Mouse (Mus musculus): ENCODE measurements at regions not wholly inside any gene's neighbourhood (a gene's known extent, or its start where the extent isn't known, plus 50 kb on each side); places are given as distances from the start of the nearest gene placed in this dataset.

DNA sequence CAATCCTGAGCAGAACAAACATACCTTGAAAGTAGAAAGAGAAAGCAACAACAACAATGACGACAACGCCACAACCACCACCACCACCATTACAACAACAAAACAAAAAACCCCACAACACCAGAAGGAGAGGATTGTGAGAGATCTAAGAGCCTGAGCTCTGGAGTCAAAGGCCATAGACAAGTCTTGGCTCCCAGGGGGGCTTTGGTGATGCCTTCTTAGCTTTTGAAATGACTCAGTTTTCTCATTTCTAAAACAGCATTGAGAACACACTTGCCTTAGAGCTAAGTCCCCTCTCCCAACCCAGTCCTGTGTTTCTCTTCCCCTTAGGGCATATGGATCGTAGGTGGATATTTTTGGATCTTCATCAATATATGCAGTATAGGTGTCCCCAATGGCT lies 112.2 kb downstream of the Kif20b start:
- H3K27ac ChIP-seq (ENCODE audit: low read depth, low read length), result no peak overlapping the region
- WGBS, result 91% methylated on average over 3 of the region's 3 CpGs
- H3K4me1 ChIP-seq (ENCODE audit: control insufficient read depth, insufficient read depth, low read length), result no peaks in the 10 kb centered on the region
- H3K4me3 ChIP-seq (ENCODE audit: low read depth, low read length), result no peak overlapping the region
- no peaks in the 10 kb centered on the region for H3K27me3 ChIP-seq (replicated peaks; ENCODE audit: control insufficient read depth, insufficient read depth, low read length)
- no peaks in the 10 kb centered on the region for H3K36me3 ChIP-seq (ENCODE audit: control insufficient read depth, insufficient read depth, low read length)
- DNase-seq (ENCODE audit: low spot score) (no peak), ATAC-seq (no peak)
- no peak overlapping the region for H3K4me2 ChIP-seq (ENCODE audit: low read length)
- no peaks in the 10 kb centered on the region for H3K9me3 ChIP-seq (replicated peaks; ENCODE audit: control insufficient read depth, low read length)
- H3K9ac ChIP-seq (ENCODE audit: low read length), result no peak overlapping the region

- ATAC-seq (no peak), DNase-seq (ENCODE audit: low spot score) (no peak)
- Histone ChIP-seq H3K36me3 (ENCODE audit: control insufficient read depth, insufficient read depth, low read length) (no peaks in the 10 kb centered on the region), H3K4me1 (ENCODE audit: control insufficient read depth, insufficient read depth, low read length) (no peaks in the 10 kb centered on the region), H3K4me3 (ENCODE audit: low read depth, low read length) (no peak overlapping the region), H3K9me3 (replicated peaks; ENCODE audit: control insufficient read depth, low read length) (no peaks in the 10 kb centered on the region), H3K9ac (ENCODE audit: low read length) (no peak overlapping the region), H3K27ac (ENCODE audit: low read depth, low read length) (no peak overlapping the region), H3K4me2 (ENCODE audit: low read length) (no peak overlapping the region), H3K27me3 (replicated peaks; ENCODE audit: control insufficient read depth, insufficient read depth, low read length) (no peaks in the 10 kb centered on the region)
- WGBS, result 69% methylated on average over 4 of the region's 4 CpGs
Observed at GRCm38 (mm10) chr19:35045576-35045975, 123.4 kb downstream of the Kif20b start.

DNA sequence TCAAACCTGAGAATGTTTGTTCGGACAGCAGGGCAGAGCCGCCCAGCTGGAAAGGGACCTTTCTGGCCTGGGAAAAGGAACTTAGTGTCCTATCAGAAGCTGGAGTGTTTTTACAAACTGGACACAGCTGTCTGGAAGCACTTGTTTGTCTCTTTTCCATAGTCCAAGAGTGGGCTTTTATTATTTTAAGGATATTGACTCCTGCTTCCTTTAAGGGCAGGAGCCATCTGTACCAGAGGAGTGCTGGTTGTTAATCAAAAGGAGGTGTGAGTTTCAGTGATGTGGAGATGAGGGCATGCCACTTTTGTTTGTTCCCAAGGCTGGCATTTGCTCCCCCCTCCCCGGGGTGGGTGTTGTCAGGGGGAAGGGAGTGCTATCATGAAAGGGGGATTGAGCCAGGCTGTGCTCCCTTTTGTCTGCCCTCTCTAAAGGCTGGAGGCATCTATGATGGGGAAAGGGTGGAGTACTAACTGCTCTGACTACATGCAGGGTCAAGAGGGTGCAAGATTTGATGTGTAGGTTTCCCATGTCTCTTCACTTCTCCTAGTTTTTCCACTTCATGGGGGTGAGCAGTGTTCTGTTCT lies 144.3 kb downstream of the Kif20b start:
- Histone ChIP-seq H3K4me3 (ENCODE audit: low read depth, low read length) (no peak overlapping the region), H3K27me3 (replicated peaks; ENCODE audit: control insufficient read depth, insufficient read depth, low read length) (no peaks in the 10 kb centered on the region), H3K4me1 (ENCODE audit: control insufficient read depth, insufficient read depth, low read length) (no peaks in the 10 kb centered on the region), H3K4me2 (ENCODE audit: low read length) (no peak overlapping the region), H3K9me3 (replicated peaks; ENCODE audit: control insufficient read depth, low read length) (no peaks in the 10 kb centered on the region), H3K36me3 (ENCODE audit: control insufficient read depth, insufficient read depth, low read length) (no peaks in the 10 kb centered on the region), H3K27ac (ENCODE audit: low read depth, low read length) (no peak overlapping the region), H3K9ac (ENCODE audit: low read length) (no peak overlapping the region)
- ATAC-seq (no peak), DNase-seq (ENCODE audit: low spot score) (no peak)
- WGBS, result 74% methylated on average over 3 of the region's 3 CpGs

- ATAC-seq (peak; percentile 20; the same call in 1 of the 2 replicates), DNase-seq (ENCODE audit: low spot score) (peak; percentile 34)
- peaks cover 2% of the 10 kb centered on the region; the same call in 1 of the 2 replicates for H3K4me1 ChIP-seq (ENCODE audit: control insufficient read depth, insufficient read depth, low read length)
- no peak overlapping the region for H3K4me2 ChIP-seq (ENCODE audit: low read length)
- H3K9ac ChIP-seq (ENCODE audit: low read length), result no peak overlapping the region
- H3K9me3 ChIP-seq (replicated peaks; ENCODE audit: control insufficient read depth, low read length), result no peaks in the 10 kb centered on the region
- no peaks in the 10 kb centered on the region for H3K36me3 ChIP-seq (ENCODE audit: control insufficient read depth, insufficient read depth, low read length)
- no peak overlapping the region for H3K4me3 ChIP-seq (ENCODE audit: low read depth, low read length)
- H3K27me3 ChIP-seq (replicated peaks; ENCODE audit: control insufficient read depth, insufficient read depth, low read length), result no peaks in the 10 kb centered on the region
- 11% methylated on average over 4 of the region's 4 CpGs for WGBS
- H3K27ac ChIP-seq (ENCODE audit: low read depth, low read length), result no peak overlapping the region
Observed at GRCm38 (mm10) chr19:35081126-35081525, 159.0 kb downstream of the Kif20b start.

DNA sequence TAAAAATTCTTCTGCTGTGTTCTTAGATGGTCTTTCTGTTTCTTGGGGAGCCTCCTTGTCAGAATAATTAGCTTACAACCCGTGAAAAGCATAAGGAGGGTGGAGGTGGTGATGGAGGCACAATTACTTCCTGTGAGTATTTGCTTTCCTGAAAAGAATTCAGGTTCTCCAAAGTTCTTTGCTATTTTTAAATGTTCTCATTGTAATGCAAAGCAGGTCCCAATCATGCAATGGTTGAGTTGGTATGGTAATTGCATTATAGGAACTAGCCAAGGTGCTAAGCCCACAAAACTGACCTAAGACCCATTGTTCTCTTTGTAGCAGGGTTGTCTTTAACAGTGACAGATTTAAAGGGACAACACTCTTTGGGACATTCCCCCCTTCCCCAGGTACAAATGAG lies 179.1 kb downstream of the Kif20b start:
- H3K36me3 ChIP-seq (ENCODE audit: control insufficient read depth, insufficient read depth, low read length), result no peaks in the 10 kb centered on the region
- no peak overlapping the region for H3K9ac ChIP-seq (ENCODE audit: low read length)
- no peaks in the 10 kb centered on the region; the same call in 1 of the 2 replicates for H3K4me1 ChIP-seq (ENCODE audit: control insufficient read depth, insufficient read depth, low read length)
- H3K4me2 ChIP-seq (ENCODE audit: low read length), result no peak overlapping the region
- WGBS, result 0% methylated on average over 1 of the region's 1 CpGs
- H3K4me3 ChIP-seq (ENCODE audit: low read depth, low read length), result no peak overlapping the region
- ATAC-seq, result peak; percentile 69
- no peaks in the 10 kb centered on the region for H3K27me3 ChIP-seq (replicated peaks; ENCODE audit: control insufficient read depth, insufficient read depth, low read length)
- DNase-seq (ENCODE audit: low spot score), result peak; percentile 53
- H3K27ac ChIP-seq (ENCODE audit: low read depth, low read length), result no peak overlapping the region
- H3K9me3 ChIP-seq (replicated peaks; ENCODE audit: control insufficient read depth, low read length), result peaks cover 4% of the 10 kb centered on the region; the same call in 1 of the 2 replicates

DNA sequence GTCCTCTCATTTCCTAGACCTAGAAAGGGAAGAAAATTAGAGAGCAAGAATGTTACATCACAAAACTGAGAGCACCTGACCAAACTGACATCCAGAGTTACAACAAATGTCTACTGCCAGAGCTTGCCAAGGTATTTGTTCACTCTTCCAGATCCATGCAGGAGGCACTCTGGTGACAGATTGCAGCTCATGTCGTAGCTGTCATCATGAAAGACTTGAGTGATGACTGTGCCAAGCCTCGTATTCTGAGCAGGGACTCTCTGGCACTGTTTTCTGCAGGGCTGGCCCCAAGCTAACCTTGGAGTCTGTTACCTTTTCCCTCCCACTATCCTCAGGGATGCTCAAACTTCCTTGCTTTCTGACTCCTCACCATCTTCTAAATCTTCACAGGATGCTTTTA lies 192.2 kb downstream of the Kif20b start:
- ATAC-seq (no peak), DNase-seq (ENCODE audit: low spot score) (peak; percentile 8)
- Histone ChIP-seq H3K36me3 (ENCODE audit: control insufficient read depth, insufficient read depth, low read length) (no peaks in the 10 kb centered on the region), H3K27ac (ENCODE audit: low read depth, low read length) (no peak overlapping the region), H3K9me3 (replicated peaks; ENCODE audit: control insufficient read depth, low read length) (no peaks in the 10 kb centered on the region), H3K27me3 (replicated peaks; ENCODE audit: control insufficient read depth, insufficient read depth, low read length) (no peaks in the 10 kb centered on the region), H3K4me3 (ENCODE audit: low read depth, low read length) (no peak overlapping the region), H3K4me1 (ENCODE audit: control insufficient read depth, insufficient read depth, low read length) (no peaks in the 10 kb centered on the region), H3K9ac (ENCODE audit: low read length) (no peak overlapping the region), H3K4me2 (ENCODE audit: low read length) (no peak overlapping the region)
- WGBS, result 40% methylated on average over 2 of the region's 2 CpGs

GRCm38 (mm10) chr19:35125278-35125677 lies 203.1 kb downstream of the Kif20b start:
- DNase-seq (ENCODE audit: low spot score) (peak; percentile 74), ATAC-seq (peak; percentile 46; the same call in 1 of the 2 replicates)
- Histone ChIP-seq H3K36me3 (ENCODE audit: control insufficient read depth, insufficient read depth, low read length) (no peaks in the 10 kb centered on the region), H3K9ac (ENCODE audit: low read length) (no peak overlapping the region), H3K27ac (ENCODE audit: low read depth, low read length) (no peak overlapping the region), H3K4me1 (ENCODE audit: control insufficient read depth, insufficient read depth, low read length) (no peaks in the 10 kb centered on the region), H3K27me3 (replicated peaks; ENCODE audit: control insufficient read depth, insufficient read depth, low read length) (no peaks in the 10 kb centered on the region), H3K4me2 (ENCODE audit: low read length) (no peak overlapping the region), H3K9me3 (replicated peaks; ENCODE audit: control insufficient read depth, low read length) (no peaks in the 10 kb centered on the region), H3K4me3 (ENCODE audit: low read depth, low read length) (no peak overlapping the region)
- 22% methylated on average over 4 of the region's 4 CpGs for WGBS

DNA sequence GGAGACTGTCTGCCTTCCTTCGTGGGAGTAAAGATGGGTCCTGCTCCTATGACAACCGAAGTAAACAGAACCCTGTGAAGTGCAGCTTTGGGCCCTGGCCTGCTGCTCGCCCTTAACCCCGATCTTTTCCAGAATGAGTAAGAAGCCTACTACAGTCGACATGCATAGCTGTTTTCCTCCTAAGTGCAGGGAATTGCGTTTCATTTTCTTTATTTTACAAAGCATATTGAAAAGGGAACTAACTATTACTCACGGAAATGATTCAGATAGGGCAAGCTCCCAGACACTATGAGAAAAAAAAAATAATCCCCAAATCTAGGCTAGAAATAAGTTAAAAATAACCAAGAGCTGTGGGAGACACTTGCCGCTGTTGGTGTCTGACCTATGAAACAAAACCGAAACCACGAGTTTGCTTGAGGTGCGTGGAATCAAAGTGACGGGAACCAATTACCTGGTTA lies 204.5 kb downstream of the Kif20b start:
- no peak for ATAC-seq
- no peaks in the 10 kb centered on the region for H3K4me1 ChIP-seq (ENCODE audit: control insufficient read depth, insufficient read depth, low read length)
- H3K9ac ChIP-seq (ENCODE audit: low read length), result no peak overlapping the region
- no peak for DNase-seq (ENCODE audit: low spot score)
- no peaks in the 10 kb centered on the region for H3K36me3 ChIP-seq (ENCODE audit: control insufficient read depth, insufficient read depth, low read length)
- no peaks in the 10 kb centered on the region for H3K27me3 ChIP-seq (replicated peaks; ENCODE audit: control insufficient read depth, insufficient read depth, low read length)
- no peaks in the 10 kb centered on the region for H3K9me3 ChIP-seq (replicated peaks; ENCODE audit: control insufficient read depth, low read length)
- no peak overlapping the region for H3K4me3 ChIP-seq (ENCODE audit: low read depth, low read length)
- no peak overlapping the region for H3K27ac ChIP-seq (ENCODE audit: low read depth, low read length)
- H3K4me2 ChIP-seq (ENCODE audit: low read length), result no peak overlapping the region
- 89% methylated on average over 12 of the region's 12 CpGs for WGBS

- H3K9ac ChIP-seq (ENCODE audit: low read length), result no peak overlapping the region
- H3K9me3 ChIP-seq (replicated peaks; ENCODE audit: control insufficient read depth, low read length), result no peaks in the 10 kb centered on the region
- 68% methylated on average over 3 of the region's 3 CpGs for WGBS
- H3K27me3 ChIP-seq (replicated peaks; ENCODE audit: control insufficient read depth, insufficient read depth, low read length), result no peaks in the 10 kb centered on the region
- H3K4me3 ChIP-seq (ENCODE audit: low read depth, low read length), result no peak overlapping the region
- H3K36me3 ChIP-seq (ENCODE audit: control insufficient read depth, insufficient read depth, low read length), result no peaks in the 10 kb centered on the region
- no peak overlapping the region for H3K27ac ChIP-seq (ENCODE audit: low read depth, low read length)
- DNase-seq (ENCODE audit: low spot score), result no peak
- no peak for ATAC-seq
- H3K4me2 ChIP-seq (ENCODE audit: low read length), result no peak overlapping the region
- no peaks in the 10 kb centered on the region for H3K4me1 ChIP-seq (ENCODE audit: control insufficient read depth, insufficient read depth, low read length)
Observed at GRCm38 (mm10) chr19:35128104-35128503, 205.9 kb downstream of the Kif20b start.
